Mouse (Mus musculus) thymus, adult 2 months (tissue): ENCODE data around the gene Cdkl3.

Experiments
- CTCF ChIP-seq: fragments of 200-500 bp; IDR thresholded peaks from 2 replicates; pipeline ENCODE4 v1.5.1; 2012; ENCODE audit warnings: mild to moderate bottlenecking, control low read depth, low read length, moderate library complexity, borderline replicate concordance; ENCODE audit not compliant: control insufficient read depth, poor library complexity, insufficient read depth; ENCODE audit errors: extremely low read depth
- POLR2A ChIP-seq: fragments of 200-500 bp; IDR thresholded peaks from 2 replicates; pipeline ENCODE4 v1.6.1; 2012; ENCODE audit warnings: mild to moderate bottlenecking, low read length, control low read depth, moderate library complexity; ENCODE audit not compliant: control insufficient read depth, poor library complexity, insufficient read depth; ENCODE audit errors: extremely low read depth

- 0 out of 2 replicates have a peak, but pooled peaks have one; percentile 19 for TF ChIP-seq CTCF
- 0 out of 2 replicates have a peak, but pooled peaks have one; percentile 17 for TF ChIP-seq POLR2A
These were observed 95.2 kb downstream of the Cdkl3 start for GRCm38 (mm10) chr11:52099031-52099761.
